Mouse (Mus musculus) lung, embryonic 16.5 days (tissue): ENCODE data around the gene Trappc4. TPM values are rescaled to one million over a fixed set of nuclear protein-coding genes. Genes with fewer than 3 reads are reported as not detected.
"Not testable (repeated sequence)": the region's sequence is repeated elsewhere in the genome, so short reads cannot be mapped to it uniquely, and the experiment has no call there.

Source experiments
- ATAC-seq: fragments of 200-750 bp; cut with Nextera tagmentation; 2 replicates; pipeline ENCODE4 v1.8.0; 2017; ENCODE audit warnings: low read depth, mild to moderate bottlenecking, moderate library complexity
- H3K27ac ChIP-seq: fragments of 300-500 bp; sonication (generic); 2 replicates; pipeline ENCODE4 v1.5.1; 2014; ENCODE audit warnings: mild to moderate bottlenecking, control low read depth, low read length
- H3K27me3 ChIP-seq: fragments of 300-500 bp; sonication (generic); 2 replicates; pipeline ENCODE4 v1.6.1; 2014; ENCODE audit warnings: low read depth, low read length, mixed read lengths; ENCODE audit not compliant: control insufficient read depth, insufficient read depth
- H3K36me3 ChIP-seq: fragments of 300-500 bp; sonication (generic); 2 replicates; pipeline ENCODE4 v1.6.1; 2014; ENCODE audit warnings: low read length; ENCODE audit not compliant: control insufficient read depth, insufficient read depth
- H3K4me1 ChIP-seq: fragments of 300-500 bp; sonication (generic); replicated peaks from 2 replicates; pipeline ENCODE4 v1.6.1; 2014; ENCODE audit warnings: low read length, mixed read lengths; ENCODE audit not compliant: control insufficient read depth, insufficient read depth
- H3K4me2 ChIP-seq: fragments of 300-500 bp; sonication (generic); 2 replicates; pipeline ENCODE4 v1.6.1; 2014; ENCODE audit warnings: low read depth, low read length, control low read depth
- H3K4me3 ChIP-seq: fragments of 300-500 bp; sonication (generic); 2 replicates; pipeline ENCODE4 v1.5.1; 2014; ENCODE audit warnings: mild to moderate bottlenecking, low read length, control low read depth
- H3K9ac ChIP-seq: fragments of 300-500 bp; sonication (generic); 2 replicates; pipeline ENCODE4 v1.6.1; 2014; ENCODE audit warnings: low read length, control low read depth
- H3K9me3 ChIP-seq: fragments of 300-500 bp; sonication (generic); 2 replicates; pipeline ENCODE4 v1.6.1; 2016; ENCODE audit warnings: low read length; ENCODE audit not compliant: control insufficient read depth
- WGBS: fragments of 180-500 bp; shearing (Covaris S2); extraction: QIAGEN DNeasy Blood & Tissue Kit; methylation state at CpG from one replicate; pipeline ENCODE4 v1.1.7; 2014; 5-methylcytosine and 5-hydroxymethylcytosine counted together
- polyA plus RNA-seq: library from polyadenylated mRNA; unstranded; fragments of >200 nt; fragmentation: Nextera tagmentation; extraction: Ambion mirVana; gene quantifications from 2 replicates; pipeline ENCODE4 v1.2.1, GENCODE M21; 2015

Trappc4 gene
- polyA plus RNA-seq, 1 experiment from 2014 or later: 131 TPM

DNA sequence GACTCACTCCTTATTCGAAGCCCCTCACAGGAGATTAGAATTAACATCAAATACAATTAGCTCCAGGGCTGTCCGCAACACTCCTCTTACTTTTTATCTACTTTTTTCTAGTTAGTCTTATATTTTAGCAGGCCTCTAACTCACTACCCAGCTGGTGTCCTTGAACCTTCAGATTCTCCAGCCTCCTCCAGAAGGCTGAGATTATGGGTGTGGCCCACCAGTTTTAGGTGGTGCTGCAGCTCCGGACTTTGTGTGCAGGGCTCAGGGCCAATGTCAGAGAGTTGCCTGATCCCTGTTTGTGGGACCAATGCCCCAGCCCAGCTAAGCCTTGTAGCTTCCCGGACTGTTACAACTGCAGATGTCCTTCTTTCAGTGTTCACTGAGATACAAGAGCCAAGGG lies 16.2 kb upstream of the Trappc4 start:
- H3K4me1 ChIP-seq: peaks cover under 1% of the 10 kb centered on the region; the same call in 1 of the 2 replicates
- 69% methylated on average over 4 of the region's 4 CpGs for WGBS

DNA sequence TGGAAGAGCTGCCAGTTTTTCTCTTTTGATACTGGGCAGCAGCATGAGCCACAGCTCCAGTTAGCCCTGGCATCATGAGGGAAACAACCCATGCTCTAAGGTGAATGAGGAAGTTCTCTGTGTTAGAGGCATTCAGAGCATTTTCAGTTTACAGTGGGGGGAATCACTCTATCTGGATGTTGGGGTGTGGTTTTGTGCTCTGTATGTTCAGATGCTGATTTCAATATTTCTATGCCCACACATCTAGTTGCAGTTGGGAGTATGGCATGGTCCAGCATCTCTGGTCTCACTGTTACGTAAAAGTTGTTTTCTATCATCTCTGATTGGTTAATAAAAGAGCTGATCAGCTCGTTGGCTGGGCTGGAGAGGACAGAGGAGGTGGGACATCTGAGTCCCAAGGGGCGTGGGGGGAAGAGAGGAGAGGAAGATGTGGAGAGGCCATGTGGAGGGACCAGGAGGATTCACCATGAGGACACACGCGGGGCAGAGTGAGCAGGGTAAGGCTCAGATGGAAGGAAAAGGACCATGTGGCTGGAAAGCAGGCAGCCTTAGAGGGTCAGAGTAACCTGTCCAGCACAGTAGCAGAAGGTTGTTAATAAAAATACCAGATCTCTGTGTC lies 13.0 kb upstream of the Trappc4 start:
- H3K9me3 ChIP-seq: no peaks in the 10 kb centered on the region
- WGBS: 66% methylated on average over 5 of the region's 5 CpGs
- H3K36me3 ChIP-seq: peaks cover 3% of the 10 kb centered on the region; the same call in 1 of the 2 replicates
- no peak for ATAC-seq
- no peak overlapping the region for H3K4me3 ChIP-seq
- no peak overlapping the region for H3K4me2 ChIP-seq
- H3K4me1 ChIP-seq: peaks cover 10% of the 10 kb centered on the region
- no peak overlapping the region for H3K9ac ChIP-seq
- H3K27ac ChIP-seq: no peak overlapping the region
- no peaks in the 10 kb centered on the region for H3K27me3 ChIP-seq

More for the DNA sequence above, 16.2 kb upstream of the Trappc4 start:
- Histone ChIP-seq H3K9ac (no peak overlapping the region), H3K27me3 (no peaks in the 10 kb centered on the region), H3K4me3 (no peak overlapping the region), H3K36me3 (no peaks in the 10 kb centered on the region), H3K27ac (no peak overlapping the region), H3K9me3 (no peaks in the 10 kb centered on the region), H3K4me2 (no peak overlapping the region)
- ATAC-seq: no peak

DNA sequence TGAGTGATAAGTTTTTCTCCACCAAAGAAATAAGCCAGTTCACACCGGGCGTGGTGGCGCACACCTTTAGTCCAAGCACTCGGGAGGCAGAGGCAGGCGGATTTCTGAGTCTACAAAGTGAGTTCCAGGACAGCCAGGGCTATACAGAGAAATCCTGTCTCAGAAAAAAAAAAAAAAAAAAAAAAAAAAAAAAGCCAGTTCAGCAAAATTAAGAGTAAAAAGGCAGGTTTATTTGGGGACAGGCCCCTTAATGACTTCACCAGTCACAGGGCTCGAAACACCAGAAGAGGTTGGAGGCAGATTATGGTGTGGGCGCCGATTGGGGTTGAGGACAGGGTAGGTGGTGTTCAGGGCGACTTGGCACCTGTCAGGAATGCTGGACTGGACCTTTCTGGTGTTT lies 12.3 kb upstream of the Trappc4 start:
- ATAC-seq, H3K4me3 ChIP-seq, H3K4me1 ChIP-seq, H3K9me3 ChIP-seq, H3K36me3 ChIP-seq, H3K9ac ChIP-seq, H3K27ac ChIP-seq, H3K27me3 ChIP-seq, H3K4me2 ChIP-seq: not testable (repeated sequence)
- WGBS: 93% methylated on average over 9 of the region's 9 CpGs

DNA sequence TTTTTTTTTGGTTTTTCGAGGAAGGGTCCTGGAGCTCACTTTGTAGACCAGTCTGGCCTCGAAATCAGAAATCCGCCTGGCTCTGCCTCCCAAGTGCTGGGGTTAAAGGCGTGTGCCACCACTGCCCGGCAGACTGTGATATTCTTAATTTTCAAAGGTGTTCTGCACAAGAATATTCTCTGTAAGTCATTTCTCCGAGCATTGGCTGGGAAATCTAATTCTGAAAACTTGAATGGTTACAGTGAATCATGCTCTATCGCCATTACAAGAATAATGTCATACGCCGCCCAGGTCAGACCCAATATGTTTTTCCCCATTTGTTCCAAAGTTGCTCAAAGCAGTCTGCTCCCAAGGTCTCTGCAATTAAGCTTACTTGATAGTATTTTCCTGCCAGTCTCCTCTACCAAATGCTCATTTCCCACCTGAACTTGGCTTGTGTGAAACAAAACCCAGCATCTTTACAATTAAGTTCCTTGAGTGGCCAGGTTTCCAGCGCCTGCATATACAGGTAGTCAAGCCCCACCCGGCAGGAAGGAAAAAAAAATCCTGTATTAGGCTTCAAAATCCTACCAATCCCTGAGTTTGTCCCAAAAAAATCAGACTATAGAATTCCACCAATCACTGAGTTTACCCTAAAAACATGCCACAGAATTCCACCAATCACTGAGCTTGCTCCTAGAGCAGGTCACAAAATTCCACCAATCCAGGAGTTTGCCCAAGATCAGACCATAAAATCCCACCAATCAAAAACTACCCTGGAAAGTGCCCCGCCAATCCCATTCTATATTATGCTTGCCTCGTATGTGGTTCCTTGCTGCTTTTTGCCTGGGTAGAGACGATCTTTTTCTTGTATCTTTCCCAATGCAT lies 11.4 kb upstream of the Trappc4 start, which contains the start of gene Ccdc84:
Gene Ccdc84, minus strand, starts transcription at position 51 of the 867 bp plus-strand sequence.
- ATAC-seq: no peak
- peak within 1 kb of the TSS; percentile 86 for H3K4me2 ChIP-seq
- 76% methylated on average over 14 of the region's 14 CpGs for WGBS
- H3K27ac ChIP-seq: peak within 1 kb of the TSS; percentile 80
- H3K4me3 ChIP-seq: peak within 1 kb of the TSS; percentile 80
- peak within 1 kb of the TSS; percentile 83 for H3K9ac ChIP-seq
- peaks cover 10% of the 10 kb centered on the region for H3K4me1 ChIP-seq
- no peaks in the 10 kb centered on the region for H3K9me3 ChIP-seq
- peaks cover 3% of the 10 kb centered on the region; the same call in 1 of the 2 replicates for H3K36me3 ChIP-seq
- H3K27me3 ChIP-seq: no peaks in the 10 kb centered on the region

DNA sequence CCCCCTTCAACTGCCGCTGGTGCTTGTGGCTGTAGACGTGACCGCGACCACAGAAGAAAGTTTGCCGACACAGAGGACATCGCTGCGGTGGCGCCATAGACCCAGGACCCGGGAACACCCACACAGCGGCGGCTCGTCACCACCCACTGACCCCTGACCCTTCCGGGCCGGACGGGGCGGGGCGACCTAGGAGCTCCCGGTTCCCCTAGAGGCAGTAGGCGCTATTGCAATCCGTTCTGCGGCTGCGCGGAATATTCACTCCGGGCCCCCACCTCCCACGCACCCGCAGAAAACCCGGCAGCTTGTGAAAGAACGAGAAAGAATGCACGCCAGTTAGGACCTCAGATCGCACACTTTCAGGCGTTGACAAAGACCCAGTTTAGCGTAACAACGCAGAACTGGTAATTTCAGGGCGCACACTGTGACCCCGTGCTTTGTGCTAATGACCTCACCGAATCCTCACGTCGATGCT lies 10.5 kb upstream of the Trappc4 start:
- peak overlapping the region; percentile 80 for H3K27ac ChIP-seq
- under 1% methylated on average over 38 of the region's 38 CpGs for WGBS

DNA sequence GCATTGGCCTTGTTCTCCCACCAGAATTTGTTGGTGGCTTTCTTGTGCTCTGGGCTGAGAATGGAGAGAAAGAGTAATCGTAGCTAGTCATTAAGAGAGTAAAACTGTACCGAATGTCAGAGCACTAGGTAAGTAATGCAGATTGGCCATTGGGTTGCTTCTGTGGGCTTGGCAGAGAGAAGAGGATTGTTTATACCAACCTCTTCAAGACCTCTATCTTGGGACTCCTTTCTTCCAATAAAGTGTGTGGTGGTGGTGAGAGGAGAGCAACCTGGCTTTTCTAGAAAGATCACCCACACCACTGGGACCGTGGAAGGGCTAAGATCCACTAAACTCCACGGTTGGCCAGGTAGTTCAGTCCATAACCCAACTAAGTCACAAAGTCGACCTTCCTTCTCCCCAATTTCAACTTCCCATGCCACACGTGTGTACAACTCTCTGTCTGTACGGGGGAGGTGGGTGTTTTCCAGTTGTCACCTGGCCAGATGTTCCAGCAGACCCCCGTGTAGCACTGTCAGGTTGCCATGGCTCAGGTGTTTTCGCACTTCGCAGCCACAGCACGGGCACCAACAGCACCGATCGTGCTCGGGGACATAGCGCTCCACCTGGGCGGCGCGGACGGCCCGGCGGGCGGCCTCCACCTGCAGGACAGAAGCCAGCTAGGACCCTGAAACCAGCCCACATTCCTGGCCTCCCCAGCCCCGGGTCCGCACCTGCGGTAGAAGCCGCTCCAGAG lies 9.9 kb upstream of the Trappc4 start:
- H3K4me2 ChIP-seq: peak overlapping the region; percentile 86
- H3K27ac ChIP-seq: peak overlapping the region; percentile 80
- peak overlapping the region; percentile 80 for H3K4me3 ChIP-seq
- peak; percentile 71 for ATAC-seq
- WGBS: 6% methylated on average over 26 of the region's 26 CpGs
- H3K9ac ChIP-seq: peak overlapping the region; percentile 83
- peaks cover 7% of the 10 kb centered on the region for H3K36me3 ChIP-seq
- no peaks in the 10 kb centered on the region for H3K27me3 ChIP-seq
- H3K4me1 ChIP-seq: peaks cover 10% of the 10 kb centered on the region
- H3K9me3 ChIP-seq: no peaks in the 10 kb centered on the region

More for the DNA sequence above, 10.5 kb upstream of the Trappc4 start:
- H3K9ac ChIP-seq: peak overlapping the region; percentile 83
- peaks cover 10% of the 10 kb centered on the region for H3K4me1 ChIP-seq
- H3K36me3 ChIP-seq: peaks cover 6% of the 10 kb centered on the region
- no peaks in the 10 kb centered on the region for H3K27me3 ChIP-seq
- peak overlapping the region; percentile 86 for H3K4me2 ChIP-seq
- no peaks in the 10 kb centered on the region for H3K9me3 ChIP-seq
- peak; percentile 97 for ATAC-seq
- H3K4me3 ChIP-seq: peak overlapping the region; percentile 80

DNA sequence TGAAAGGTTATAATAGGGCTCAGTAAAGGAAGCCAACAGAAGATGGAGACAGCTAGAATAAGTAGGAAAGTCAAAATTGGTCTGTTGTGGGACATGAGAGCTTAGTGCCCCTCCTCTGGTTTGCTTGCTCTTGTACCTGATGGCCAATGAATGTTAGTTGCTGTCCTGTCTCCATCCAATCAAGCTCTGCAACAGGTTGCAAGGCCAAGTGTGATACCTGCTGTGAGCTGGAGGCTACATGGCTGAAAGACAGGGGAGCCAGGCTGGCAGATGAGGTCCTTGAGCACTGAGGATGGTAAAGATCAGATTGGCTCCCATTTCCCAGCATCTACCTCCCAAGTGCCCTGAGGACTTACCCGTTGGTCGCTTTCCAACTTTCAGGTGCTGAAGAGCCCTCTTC lies 5.4 kb upstream of the Trappc4 start:
- 70% methylated on average over 2 of the region's 2 CpGs for WGBS
- H3K9me3 ChIP-seq: no peaks in the 10 kb centered on the region
- peaks cover 11% of the 10 kb centered on the region for H3K4me1 ChIP-seq
- H3K4me3 ChIP-seq: no peak overlapping the region
- H3K27me3 ChIP-seq: no peaks in the 10 kb centered on the region
- no peak overlapping the region for H3K9ac ChIP-seq
- peaks cover 34% of the 10 kb centered on the region for H3K36me3 ChIP-seq
- no peak for ATAC-seq
- no peak overlapping the region for H3K27ac ChIP-seq
- H3K4me2 ChIP-seq: no peak overlapping the region

DNA sequence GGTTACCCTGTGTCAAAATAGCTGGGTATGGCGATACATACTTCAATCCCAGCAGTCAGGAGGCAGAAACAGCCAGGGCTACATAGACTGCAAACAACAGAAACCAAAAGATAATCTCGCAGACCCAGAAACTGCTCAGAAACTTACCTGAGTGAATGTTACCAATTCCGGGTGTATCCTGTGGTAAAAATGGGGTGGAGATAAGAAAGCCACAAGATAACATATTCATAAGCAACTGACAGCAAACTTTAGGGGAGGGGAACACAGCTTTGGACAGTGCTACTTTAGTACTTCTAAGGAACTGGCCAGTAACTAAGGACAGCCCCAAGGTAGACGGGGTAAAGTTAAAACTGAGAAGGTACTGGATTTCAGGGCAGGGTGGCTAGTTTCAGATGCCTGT lies 4.9 kb upstream of the Trappc4 start:
- Histone ChIP-seq H3K27me3 (no peaks in the 10 kb centered on the region), H3K36me3 (peaks cover 34% of the 10 kb centered on the region), H3K4me2 (no peak overlapping the region), H3K9me3 (no peaks in the 10 kb centered on the region), H3K27ac (no peak overlapping the region), H3K9ac (no peak overlapping the region), H3K4me3 (no peak overlapping the region), H3K4me1 (peaks cover 9% of the 10 kb centered on the region)
- WGBS: 77% methylated on average over 4 of the region's 4 CpGs
- ATAC-seq: no peak
